Mouse (Mus musculus): ENCODE results near the gene Gm9821. TPM values are rescaled to one million over a fixed set of nuclear protein-coding genes. Genes with fewer than 3 reads are reported as not detected.

Gm9821 gene
- polyA plus RNA-seq, 1 experiment from 2014 or later: 2.2 TPM

DNA sequence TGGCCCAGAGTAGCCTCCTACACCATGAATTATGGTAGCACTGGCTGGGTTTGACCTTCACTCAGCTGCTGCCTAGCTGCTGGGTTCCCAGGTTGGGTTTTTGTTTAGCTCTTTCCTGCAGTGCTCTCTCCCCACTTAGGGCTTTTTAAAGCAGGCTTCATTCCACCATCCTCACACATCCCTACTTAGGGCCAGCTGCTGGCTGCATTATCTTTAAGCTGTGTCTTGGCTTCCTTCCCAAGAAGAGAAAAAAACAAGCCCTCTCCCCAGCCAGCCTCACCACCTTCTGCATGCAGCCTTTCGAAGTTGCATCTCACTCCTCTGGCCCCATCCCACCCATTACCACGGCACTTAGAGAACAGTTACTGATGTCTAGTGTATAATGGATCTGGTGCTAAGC lies 33.0 kb downstream of the Gm9821 start:
- Histone ChIP-seq H3K9ac (peak overlapping the region; percentile 65), H3K36me3 (peaks cover 8% of the 10 kb centered on the region; the same call in 1 of the 2 replicates), H3K27me3 (replicated peaks) (peaks cover 38% of the 10 kb centered on the region), H3K4me1 (peaks cover 46% of the 10 kb centered on the region), H3K4me3 (no peak overlapping the region), H3K4me2 (peak overlapping the region; percentile 16; the same call in 1 of the 2 replicates), H3K27ac (replicated peaks) (peak overlapping the region; percentile 83), H3K9me3 (no peaks in the 10 kb centered on the region)
- no peak for ATAC-seq (ENCODE audit: extremely low read depth, insufficient number of reproducible peaks, low FRiP score, low TSS enrichment)
- WGBS: 12% methylated on average over 2 of the region's 2 CpGs

DNA sequence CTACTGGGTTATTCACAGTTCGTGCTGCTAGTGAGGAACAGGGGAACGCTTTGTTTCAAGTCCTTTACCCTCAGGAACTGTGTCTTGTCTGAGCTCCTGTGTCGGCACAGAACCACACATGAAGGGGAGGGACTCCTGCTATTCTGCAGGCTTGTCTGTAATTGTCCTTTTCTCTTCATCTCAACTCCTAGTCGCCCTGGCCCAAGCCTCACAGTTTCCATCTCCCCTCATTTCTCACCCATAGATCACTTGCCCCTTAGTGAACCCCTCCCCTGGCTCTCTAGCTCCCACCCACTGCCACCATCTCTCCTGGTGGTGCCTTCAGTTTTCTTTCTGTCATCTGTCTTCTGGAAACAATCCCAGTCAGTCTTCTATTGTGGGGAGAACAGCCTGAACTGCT lies 34.7 kb downstream of the Gm9821 start:
- Histone ChIP-seq H3K4me2 (no peak overlapping the region), H3K36me3 (peaks cover 8% of the 10 kb centered on the region; the same call in 1 of the 2 replicates), H3K27ac (replicated peaks) (no peak overlapping the region), H3K9me3 (no peaks in the 10 kb centered on the region), H3K9ac (peak overlapping the region; percentile 37; the same call in 1 of the 2 replicates), H3K27me3 (replicated peaks) (peaks cover 21% of the 10 kb centered on the region), H3K4me3 (no peak overlapping the region), H3K4me1 (peaks cover 59% of the 10 kb centered on the region)
- no peak for ATAC-seq (ENCODE audit: extremely low read depth, insufficient number of reproducible peaks, low FRiP score, low TSS enrichment)
- WGBS: 29% methylated on average over 4 of the region's 4 CpGs

DNA sequence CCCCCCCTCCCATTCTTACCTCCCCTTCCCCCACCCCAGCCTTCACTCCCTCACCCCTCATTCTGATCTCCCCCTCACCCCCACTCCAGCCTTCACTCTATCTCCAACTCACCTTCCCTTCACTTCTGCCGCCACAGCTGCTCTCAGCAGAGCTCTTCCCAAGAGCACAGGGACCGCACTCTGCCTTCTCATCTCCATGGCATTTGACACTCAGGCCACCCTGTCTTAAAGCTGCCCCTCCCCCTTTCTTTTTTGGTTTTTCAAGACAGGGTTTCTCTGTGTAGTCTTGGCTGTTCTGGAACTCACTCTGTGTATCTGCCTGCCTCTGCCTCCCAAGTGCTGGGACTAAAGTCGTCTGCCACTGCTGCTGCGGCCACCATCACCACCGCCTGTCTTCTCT lies 35.3 kb downstream of the Gm9821 start:
- H3K4me3 ChIP-seq: no peak overlapping the region
- H3K9me3 ChIP-seq: no peaks in the 10 kb centered on the region
- H3K9ac ChIP-seq: no peak overlapping the region
- peaks cover 8% of the 10 kb centered on the region; the same call in 1 of the 2 replicates for H3K36me3 ChIP-seq
- no peak overlapping the region for H3K4me2 ChIP-seq
- H3K27me3 ChIP-seq (replicated peaks): peaks cover 15% of the 10 kb centered on the region
- ATAC-seq (ENCODE audit: extremely low read depth, insufficient number of reproducible peaks, low FRiP score, low TSS enrichment): no peak
- WGBS: 46% methylated on average over 5 of the region's 5 CpGs
- H3K27ac ChIP-seq (replicated peaks): no peak overlapping the region
- peaks cover 57% of the 10 kb centered on the region for H3K4me1 ChIP-seq

DNA sequence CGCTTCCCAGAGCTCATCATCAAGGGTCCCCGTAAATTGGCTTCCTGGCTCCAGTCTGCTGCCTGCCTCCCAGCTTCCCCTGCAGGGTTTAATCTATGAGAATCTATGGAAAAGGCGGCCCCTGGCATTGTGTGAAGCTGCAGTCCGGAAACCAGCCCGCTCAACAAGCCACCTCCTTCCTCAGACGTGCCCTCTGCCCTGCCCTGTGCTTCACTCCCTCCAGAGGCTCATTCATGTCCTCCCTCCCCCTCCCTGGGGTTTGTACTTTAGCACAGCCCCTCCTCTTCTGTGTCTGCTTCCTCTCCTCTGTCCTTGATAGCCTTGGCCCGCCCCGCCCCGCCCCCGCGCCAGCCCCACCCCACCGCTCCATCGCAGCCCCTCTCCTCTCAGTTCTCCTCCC lies 38.9 kb downstream of the Gm9821 start:
- 3% methylated on average over 8 of the region's 13 CpGs for WGBS

DNA sequence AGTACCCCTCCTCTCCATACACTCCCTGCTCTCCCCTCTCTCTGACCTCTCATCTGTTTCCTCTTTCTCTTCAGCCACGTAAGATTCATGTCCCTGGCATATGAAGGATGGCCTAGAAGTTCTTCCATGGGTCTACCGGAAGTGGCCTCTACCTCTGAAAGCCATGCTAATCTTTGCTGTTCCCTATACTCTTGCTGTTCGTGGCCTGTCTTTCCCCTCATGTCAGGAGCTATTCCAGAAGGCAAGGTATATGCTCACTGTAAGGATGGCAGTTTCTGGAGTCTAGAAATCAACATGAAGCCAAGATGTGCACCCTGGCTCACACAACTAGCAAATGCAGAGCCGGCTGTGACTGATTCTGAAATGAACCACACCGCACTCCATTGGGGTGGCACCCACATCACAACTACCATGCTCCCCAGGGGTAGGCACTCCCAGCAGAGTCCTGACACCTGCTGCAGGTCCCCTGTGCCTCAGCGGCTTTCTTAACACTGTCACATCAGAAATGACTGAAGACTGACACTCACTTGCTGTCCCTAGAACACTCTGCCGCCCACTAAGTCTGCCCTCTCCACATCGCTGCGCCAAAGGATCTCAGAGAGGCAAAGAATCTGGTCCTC lies 39.5 kb downstream of the Gm9821 start:
- Histone ChIP-seq H3K9ac (peak overlapping the region; percentile 79), H3K27me3 (replicated peaks) (0 out of 2 replicates have a peak, but pooled peaks cover 6% of the 10 kb centered on the region), H3K27ac (replicated peaks) (peak overlapping the region; percentile 87), H3K4me2 (peak overlapping the region; percentile 67), H3K9me3 (no peaks in the 10 kb centered on the region), H3K4me1 (peaks cover 36% of the 10 kb centered on the region), H3K4me3 (peak overlapping the region; percentile 38), H3K36me3 (peaks cover 16% of the 10 kb centered on the region)
- peak; percentile 9; the same call in 1 of the 2 replicates for ATAC-seq (ENCODE audit: extremely low read depth, insufficient number of reproducible peaks, low FRiP score, low TSS enrichment)
- 36% methylated on average over 9 of the region's 9 CpGs for WGBS

More for the DNA sequence above, 38.9 kb downstream of the Gm9821 start:
- peak overlapping the region; percentile 67 for H3K4me2 ChIP-seq
- H3K9ac ChIP-seq: peak overlapping the region; percentile 79
- peak; percentile 71 for ATAC-seq (ENCODE audit: extremely low read depth, insufficient number of reproducible peaks, low FRiP score, low TSS enrichment)
- H3K27ac ChIP-seq (replicated peaks): peak overlapping the region; percentile 87
- H3K4me3 ChIP-seq: peak overlapping the region; percentile 38
- H3K36me3 ChIP-seq: peaks cover 10% of the 10 kb centered on the region
- peaks cover 40% of the 10 kb centered on the region for H3K4me1 ChIP-seq
- 0 out of 2 replicates have a peak, but pooled peaks cover 6% of the 10 kb centered on the region for H3K27me3 ChIP-seq (replicated peaks)
- no peaks in the 10 kb centered on the region for H3K9me3 ChIP-seq

DNA sequence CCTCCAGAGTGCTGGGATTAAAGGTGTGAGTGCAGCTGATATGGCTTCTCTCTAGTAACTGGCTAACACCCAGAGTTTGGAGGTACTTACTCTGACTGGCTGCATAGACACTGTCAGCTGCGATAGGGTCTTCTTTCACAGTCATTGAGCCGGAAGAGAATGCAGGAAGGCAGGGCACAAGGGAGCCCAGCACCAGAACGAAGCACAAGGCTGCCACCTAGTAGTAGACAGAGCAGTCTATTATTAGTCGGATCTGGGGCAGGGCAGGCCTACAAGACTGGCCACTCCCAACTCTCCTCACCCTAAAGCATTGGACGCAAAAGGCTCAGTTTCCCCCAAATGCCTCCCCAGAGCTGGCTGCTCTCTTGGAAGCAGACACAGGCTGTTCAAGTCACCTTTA lies 40.6 kb downstream of the Gm9821 start:
- Histone ChIP-seq H3K4me3 (no peak overlapping the region), H3K27me3 (replicated peaks) (0 out of 2 replicates have a peak, but pooled peaks cover 6% of the 10 kb centered on the region), H3K36me3 (peaks cover 26% of the 10 kb centered on the region), H3K27ac (replicated peaks) (0 out of 2 replicates have a peak overlapping the region, but pooled peaks have one; percentile 12), H3K9me3 (no peaks in the 10 kb centered on the region), H3K9ac (no peak overlapping the region; the same call in 1 of the 2 replicates), H3K4me2 (no peak overlapping the region), H3K4me1 (peaks cover 28% of the 10 kb centered on the region)
- ATAC-seq (ENCODE audit: extremely low read depth, insufficient number of reproducible peaks, low FRiP score, low TSS enrichment): no peak
- WGBS: 10% methylated on average over 5 of the region's 5 CpGs

DNA sequence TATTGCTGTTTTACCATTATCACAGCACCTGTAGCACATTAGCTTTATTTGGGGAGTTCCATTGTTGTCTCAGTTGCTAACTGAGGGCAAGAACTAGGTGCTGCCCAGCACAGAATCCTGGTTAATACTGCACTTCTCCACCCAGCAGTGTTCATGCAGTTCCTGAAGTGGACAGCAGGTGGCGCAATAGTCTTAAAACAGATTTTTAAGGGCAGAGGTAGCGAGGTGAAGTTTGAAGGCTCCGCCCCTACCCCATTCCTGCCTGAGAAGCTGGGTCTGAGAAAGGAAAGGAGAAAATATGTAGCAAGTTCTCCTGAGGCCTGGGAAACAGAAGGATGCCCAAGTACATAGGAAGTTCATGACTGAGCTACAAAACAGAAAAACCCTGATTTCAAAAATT lies 42.0 kb downstream of the Gm9821 start:
- H3K9me3 ChIP-seq: no peaks in the 10 kb centered on the region

DNA sequence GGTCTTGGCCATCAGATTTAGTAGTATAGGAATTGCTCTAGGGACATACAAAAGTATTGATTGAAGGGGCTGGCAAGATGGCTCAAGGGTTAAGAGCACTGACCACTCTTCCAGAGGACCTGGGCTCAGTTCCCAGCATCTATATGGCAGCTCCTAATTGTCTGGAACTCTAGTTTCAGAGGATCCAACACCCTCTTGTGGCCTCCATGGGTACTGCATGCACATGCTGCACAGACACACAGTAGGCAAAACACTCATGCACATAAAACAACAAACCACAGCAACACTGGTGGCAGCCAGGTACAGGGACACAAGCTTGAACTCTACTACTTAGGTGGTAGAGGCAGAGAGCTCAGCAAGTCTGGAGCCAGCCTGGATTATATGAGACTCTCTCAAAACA lies 44.2 kb downstream of the Gm9821 start:
- peaks cover 17% of the 10 kb centered on the region for H3K4me1 ChIP-seq
- H3K9ac ChIP-seq: no peak overlapping the region
- H3K27me3 ChIP-seq (replicated peaks): 0 out of 2 replicates have a peak, but pooled peaks cover 6% of the 10 kb centered on the region
- ATAC-seq (ENCODE audit: extremely low read depth, insufficient number of reproducible peaks, low FRiP score, low TSS enrichment): no peak
- H3K4me3 ChIP-seq: no peak overlapping the region
- H3K4me2 ChIP-seq: no peak overlapping the region
- H3K9me3 ChIP-seq: no peaks in the 10 kb centered on the region
- H3K27ac ChIP-seq (replicated peaks): no peak overlapping the region
- H3K36me3 ChIP-seq: peaks cover 25% of the 10 kb centered on the region

More for the DNA sequence above, 42.0 kb downstream of the Gm9821 start:
- Histone ChIP-seq H3K4me1 (peaks cover 28% of the 10 kb centered on the region), H3K27me3 (replicated peaks) (0 out of 2 replicates have a peak, but pooled peaks cover 6% of the 10 kb centered on the region), H3K36me3 (peaks cover 28% of the 10 kb centered on the region), H3K27ac (replicated peaks) (no peak overlapping the region), H3K4me2 (no peak overlapping the region), H3K9ac (no peak overlapping the region), H3K4me3 (no peak overlapping the region)
- 0 out of 2 replicates have a peak, but pooled peaks have one; percentile 9 for ATAC-seq (ENCODE audit: extremely low read depth, insufficient number of reproducible peaks, low FRiP score, low TSS enrichment)
- 1% methylated on average over 3 of the region's 3 CpGs for WGBS

DNA sequence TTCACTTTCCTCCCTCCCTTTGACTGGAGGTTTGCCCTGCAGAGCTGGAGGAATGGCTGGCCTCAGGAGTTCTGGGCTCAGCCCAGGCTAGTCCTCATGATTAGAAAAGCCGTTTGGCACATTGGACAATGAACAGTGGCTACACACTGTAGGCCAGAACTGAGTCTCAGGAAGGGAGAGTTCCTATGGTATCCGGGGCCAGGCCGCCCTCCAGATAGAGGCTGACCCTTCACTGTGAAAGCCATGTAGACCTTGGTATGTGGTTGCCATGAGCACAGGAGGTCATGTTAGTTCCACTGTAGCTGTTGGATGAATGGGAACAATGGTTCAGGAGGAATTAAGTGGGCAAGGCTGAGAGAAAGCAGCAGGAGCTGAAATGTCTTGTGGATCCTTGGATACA lies 47.9 kb downstream of the Gm9821 start:
- no peak overlapping the region for H3K27ac ChIP-seq (replicated peaks)
- H3K36me3 ChIP-seq: peaks cover 25% of the 10 kb centered on the region
- no peak for ATAC-seq (ENCODE audit: extremely low read depth, insufficient number of reproducible peaks, low FRiP score, low TSS enrichment)
- H3K4me2 ChIP-seq: no peak overlapping the region
- H3K4me1 ChIP-seq: no peaks in the 10 kb centered on the region
- no peaks in the 10 kb centered on the region for H3K9me3 ChIP-seq
- WGBS: 59% methylated on average over 3 of the region's 3 CpGs
- H3K27me3 ChIP-seq (replicated peaks): no peaks in the 10 kb centered on the region
- no peak overlapping the region for H3K9ac ChIP-seq
- H3K4me3 ChIP-seq: no peak overlapping the region

DNA sequence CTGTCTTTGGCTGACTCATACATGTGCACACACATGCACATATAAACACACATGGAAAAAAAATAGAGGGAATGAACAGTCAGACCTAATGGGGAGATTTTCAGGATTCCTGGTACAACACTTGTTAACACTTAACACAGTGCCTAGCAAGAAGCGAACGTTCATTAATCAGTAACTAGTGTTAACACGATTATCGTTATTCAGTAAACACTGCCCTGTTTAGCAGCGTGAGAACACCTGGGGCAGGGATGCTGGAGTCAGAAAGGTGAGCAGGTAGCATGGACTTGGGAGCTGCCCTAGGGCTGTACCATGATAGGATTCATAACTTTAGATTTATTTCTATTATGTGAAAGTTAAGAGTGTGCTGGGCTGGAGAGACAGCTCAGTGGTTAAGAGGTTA lies 50.5 kb downstream of the Gm9821 start:
- H3K27me3 ChIP-seq (replicated peaks): no peaks in the 10 kb centered on the region
- WGBS: 82% methylated on average over 5 of the region's 5 CpGs
- no peak overlapping the region for H3K4me2 ChIP-seq
- no peak overlapping the region for H3K4me3 ChIP-seq
- no peaks in the 10 kb centered on the region for H3K4me1 ChIP-seq
- ATAC-seq (ENCODE audit: extremely low read depth, insufficient number of reproducible peaks, low FRiP score, low TSS enrichment): no peak
- H3K9me3 ChIP-seq: no peaks in the 10 kb centered on the region
- peaks cover 9% of the 10 kb centered on the region for H3K36me3 ChIP-seq
- H3K27ac ChIP-seq (replicated peaks): no peak overlapping the region
- no peak overlapping the region for H3K9ac ChIP-seq
